Mouse (Mus musculus) thymus, adult 2 months (tissue): ENCODE results near the gene Nmral1.

ENCODE experiments used
- CTCF ChIP-seq: fragments of 200-500 bp; IDR thresholded peaks from 2 replicates; pipeline ENCODE4 v1.5.1; 2012; ENCODE audit warnings: mild to moderate bottlenecking, control low read depth, low read length, moderate library complexity, borderline replicate concordance; ENCODE audit not compliant: control insufficient read depth, poor library complexity, insufficient read depth; ENCODE audit errors: extremely low read depth
- POLR2A ChIP-seq: fragments of 200-500 bp; IDR thresholded peaks from 2 replicates; pipeline ENCODE4 v1.6.1; 2012; ENCODE audit warnings: mild to moderate bottlenecking, low read length, control low read depth, moderate library complexity; ENCODE audit not compliant: control insufficient read depth, poor library complexity, insufficient read depth; ENCODE audit errors: extremely low read depth

- TF ChIP-seq POLR2A (no peak), CTCF (no peak)
These were observed 42.3 kb downstream of the Nmral1 start for GRCm38 (mm10) chr16:4676836-4677235.
